Mouse (Mus musculus) ES-Bruce4 (cell line): ENCODE measurements around the gene Abca8a.

ENCODE experiments used
- CTCF ChIP-seq: IDR thresholded peaks from one replicate; pipeline ENCODE4 v1.8.1; 2011; ENCODE audit warnings: low read depth, low read length
- EP300 ChIP-seq: IDR thresholded peaks from 2 replicates; pipeline ENCODE4 v1.6.1; 2011; ENCODE audit warnings: low read depth, low read length; ENCODE audit not compliant: insufficient read depth
- POLR2A ChIP-seq: IDR thresholded peaks from one replicate; pipeline ENCODE4 v1.8.1; 2011; ENCODE audit warnings: low read length; ENCODE audit not compliant: insufficient read depth

DNA sequence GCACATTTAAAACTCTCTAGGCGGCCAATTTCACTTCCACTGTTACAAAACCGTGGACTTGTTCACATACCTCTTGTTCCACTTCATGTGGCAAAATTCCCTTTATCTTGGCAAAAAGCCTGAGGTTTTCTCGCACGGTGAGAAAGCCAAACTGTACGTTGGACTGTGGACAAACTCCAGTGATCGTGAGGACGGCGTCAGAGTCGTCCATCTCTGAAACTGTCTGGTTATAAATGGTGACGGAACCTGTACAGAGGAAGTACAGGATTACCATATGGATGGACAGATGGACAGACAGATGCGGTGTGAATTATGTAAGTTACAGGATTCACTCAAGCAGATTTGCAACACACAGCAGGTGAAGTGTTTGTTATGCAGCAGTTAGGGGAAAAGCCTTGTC lies 49.6 kb upstream of the Abca8a start:
- TF ChIP-seq CTCF = no peak
- no peak for TF ChIP-seq POLR2A
- TF ChIP-seq EP300 = no peak
